Mouse (Mus musculus) ES-E14 (cell line): Measurements from ENCODE around the gene Gm28845. TPM values are rescaled to one million over a fixed set of nuclear protein-coding genes. Genes with fewer than 3 reads are reported as not detected.

Experiments used
- DNase-seq: peaks from one replicate; pipeline ENCODE4 v3.0.0-alpha.2; 2013; ENCODE audit warnings: low read depth, low spot score
- H3K27ac ChIP-seq: 2 replicates; pipeline ENCODE4 v1.5.1; 2012; ENCODE audit warnings: low read depth, mild to moderate bottlenecking, low read length, moderate library complexity, mixed read lengths; ENCODE audit not compliant: poor library complexity, insufficient read depth, severe bottlenecking
- H3K36me3 ChIP-seq: 2 replicates; pipeline ENCODE4 v1.6.1; 2012; ENCODE audit warnings: mild to moderate bottlenecking, low read length, moderate library complexity, mixed read lengths; ENCODE audit not compliant: control insufficient read depth, poor library complexity, insufficient read depth, severe bottlenecking
- H3K4me1 ChIP-seq, 2 experiments: fragments of 150-350 bp in 1 of 2; sonication (generic) in 1 of 2; 2 replicates each; pipeline ENCODE4 v1.6.1; 2012; ENCODE audit warnings: low read length in 2 of 2, mild to moderate bottlenecking in 1 of 2, mixed read lengths in 1 of 2; ENCODE audit not compliant: control insufficient read depth in 2 of 2, insufficient read depth in 2 of 2, poor library complexity in 1 of 2
- H3K4me3 ChIP-seq, 2 experiments: fragments of 150-350 bp in 1 of 2; sonication (generic) in 1 of 2; 2 replicates each; pipeline ENCODE4 v1.5.1; 2012; ENCODE audit warnings: low read length in 2 of 2, low read depth in 1 of 2, mild to moderate bottlenecking in 1 of 2, mixed read lengths in 1 of 2; ENCODE audit not compliant: insufficient read depth in 1 of 2, poor library complexity in 1 of 2, severe bottlenecking in 1 of 2
- H3K9ac ChIP-seq: 2 replicates; pipeline ENCODE4 v1.6.1; 2012; ENCODE audit warnings: low read depth, mild to moderate bottlenecking, low read length, mixed read lengths; ENCODE audit not compliant: poor library complexity, insufficient read depth, severe bottlenecking
- H3K9me3 ChIP-seq: fragments of 150-350 bp; sonication (generic); 2 replicates; pipeline ENCODE4 v1.6.1; 2012; ENCODE audit warnings: low read depth, mild to moderate bottlenecking, low read length; ENCODE audit not compliant: control insufficient read depth, insufficient read depth
- CHD2 ChIP-seq: IDR thresholded peaks from 2 replicates; pipeline ENCODE4 v1.6.1; 2014; ENCODE audit warnings: mild to moderate bottlenecking, low read depth, low read length, inconsistent platforms
- HCFC1 ChIP-seq: IDR thresholded peaks from 2 replicates; pipeline ENCODE4 v1.6.1; 2012; ENCODE audit warnings: low read length, inconsistent platforms, borderline replicate concordance; ENCODE audit not compliant: insufficient read depth
- MAFK ChIP-seq: IDR thresholded peaks from 2 replicates; pipeline ENCODE4 v1.6.1; 2014; ENCODE audit warnings: mild to moderate bottlenecking, low read depth, low read length, inconsistent platforms; ENCODE audit not compliant: insufficient read depth
- ZC3H11A ChIP-seq: IDR thresholded peaks from 2 replicates; pipeline ENCODE4 v1.6.1; 2012; ENCODE audit warnings: low read depth, mild to moderate bottlenecking, inconsistent platforms, low read length, borderline replicate concordance
- ZNF384 ChIP-seq: IDR thresholded peaks from 2 replicates; pipeline ENCODE4 v1.6.1; 2012; ENCODE audit warnings: low read depth, low read length, inconsistent platforms
- in situ Hi-C, 2 experiments: fragments of 600-800 bp; cut with MboI; formaldehyde crosslinking; loops; one replicate each; pipeline ENCODE4 v1.15.1; 2025; ENCODE audit warnings: low sequenced_read_pairs in 2 of 2, inconsistent platforms in 1 of 2; ENCODE audit not compliant: unreplicated experiment in 2 of 2
- total RNA-seq: library from RNA; depleted of rRNA; stranded (reverse); fragments of 300-350 nt; gene quantifications from 2 replicates; pipeline ENCODE4 v1.2.3, GENCODE M21; 2012

Gm28845 gene
- total RNA-seq, 1 experiment, result 0.58 TPM

- Histone ChIP-seq H3K9me3 (no peaks in the 10 kb centered on the region), H3K4me3 (no peak overlapping the region), H3K36me3 (no peaks in the 10 kb centered on the region), H3K27ac (no peak overlapping the region), H3K4me1 (no peaks in the 10 kb centered on the region), H3K9ac (no peak overlapping the region)
- DNase-seq, result no peak
- in situ Hi-C loops, result no loop called here
- no peak for TF ChIP-seq MAFK
- TF ChIP-seq CHD2, result no peak
- TF ChIP-seq ZC3H11A, result no peak
- TF ChIP-seq HCFC1, result no peak
- no peak for TF ChIP-seq ZNF384
Observed at GRCm38 (mm10) chr1:65147971-65148370, 28.6 kb upstream of the Gm28845 start.

GRCm38 (mm10) chr1:65147326-65147725 lies 28.0 kb upstream of the Gm28845 start:
- no peak for DNase-seq
- Histone ChIP-seq H3K36me3 (no peaks in the 10 kb centered on the region), H3K4me1 (no peaks in the 10 kb centered on the region), H3K4me3 (no peak overlapping the region), H3K27ac (no peak overlapping the region), H3K9me3 (no peaks in the 10 kb centered on the region), H3K9ac (no peak overlapping the region)
- no peak for TF ChIP-seq MAFK
- no peak for TF ChIP-seq HCFC1
- TF ChIP-seq ZNF384, result no peak
- no peak for TF ChIP-seq ZC3H11A
- TF ChIP-seq CHD2, result no peak
- in situ Hi-C loops, result no loop called here

DNA sequence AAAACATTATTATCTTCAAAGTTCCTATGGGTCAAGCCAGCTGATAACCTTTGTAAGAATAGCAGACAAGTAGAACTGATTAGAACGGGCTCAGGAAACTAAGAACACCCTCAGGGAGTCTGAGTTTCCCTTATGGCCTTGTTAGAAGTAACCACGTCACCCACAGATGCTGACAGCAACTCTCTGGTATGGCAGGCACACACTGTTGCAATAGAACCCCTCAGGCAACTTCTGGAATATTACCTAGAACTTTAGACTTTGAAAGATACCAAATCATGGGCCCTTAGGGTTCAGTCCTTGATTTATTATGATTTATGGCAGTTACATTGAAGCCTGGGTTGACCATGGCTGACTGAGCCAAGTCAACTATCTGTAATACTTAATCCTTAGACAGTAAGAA lies 27.2 kb upstream of the Gm28845 start:
- Histone ChIP-seq H3K4me1 (no peaks in the 10 kb centered on the region), H3K9ac (no peak overlapping the region), H3K9me3 (no peaks in the 10 kb centered on the region), H3K36me3 (no peaks in the 10 kb centered on the region), H3K4me3 (no peak overlapping the region), H3K27ac (no peak overlapping the region)
- DNase-seq, result no peak
- in situ Hi-C loops, result no loop called here
- no peak for TF ChIP-seq ZC3H11A
- TF ChIP-seq CHD2, result no peak
- no peak for TF ChIP-seq MAFK
- no peak for TF ChIP-seq HCFC1
- no peak for TF ChIP-seq ZNF384

- no peak for DNase-seq
- in situ Hi-C loops, result no loop called here
- Histone ChIP-seq H3K4me1 (no peaks in the 10 kb centered on the region), H3K36me3 (no peaks in the 10 kb centered on the region), H3K9ac (no peak overlapping the region), H3K27ac (no peak overlapping the region), H3K4me3 (no peak overlapping the region), H3K9me3 (no peaks in the 10 kb centered on the region)
- TF ChIP-seq ZNF384 (no peak), MAFK (no peak), HCFC1 (no peak), CHD2 (no peak), ZC3H11A (no peak)
Observed at GRCm38 (mm10) chr1:65144783-65145182, 25.4 kb upstream of the Gm28845 start.

- Histone ChIP-seq H3K4me1 (no peaks in the 10 kb centered on the region), H3K4me3 (no peak overlapping the region), H3K9me3 (no peaks in the 10 kb centered on the region), H3K9ac (no peak overlapping the region), H3K36me3 (no peaks in the 10 kb centered on the region), H3K27ac (no peak overlapping the region)
- TF ChIP-seq ZC3H11A, result no peak
- TF ChIP-seq CHD2, result no peak
- TF ChIP-seq MAFK, result no peak
- TF ChIP-seq ZNF384, result no peak
- no peak for TF ChIP-seq HCFC1
- in situ Hi-C loops, result no loop called here
- no peak for DNase-seq
Observed at GRCm38 (mm10) chr1:65137560-65137959, 18.2 kb upstream of the Gm28845 start.
